Mouse (Mus musculus) bone marrow, adult 2 months (tissue): ENCODE results near the gene Ogg1. TPM values are rescaled to one million over a fixed set of nuclear protein-coding genes. Genes with fewer than 3 reads are reported as not detected.

ENCODE experiments used
- H3K27ac ChIP-seq: fragments of 200-500 bp; 2 replicates; pipeline ENCODE4 v1.5.1; 2012; ENCODE audit warnings: low read depth, mild to moderate bottlenecking, control low read depth, inconsistent platforms, low read length; ENCODE audit not compliant: control insufficient read depth, poor library complexity, insufficient read depth
- H3K4me1 ChIP-seq: fragments of 200-500 bp; 2 replicates; pipeline ENCODE4 v1.6.1; 2011; ENCODE audit warnings: low read length; ENCODE audit not compliant: control insufficient read depth, insufficient read depth
- H3K4me3 ChIP-seq: fragments of 200-500 bp; replicated peaks from 2 replicates; pipeline ENCODE3; 2011; ENCODE audit warnings: mild to moderate bottlenecking, low read depth, low read length, control low read depth; ENCODE audit not compliant: control insufficient read depth
- CTCF ChIP-seq: fragments of 200-500 bp; IDR thresholded peaks from 2 replicates; pipeline ENCODE4 v1.5.1; 2011; ENCODE audit warnings: low read length, control low read depth; ENCODE audit not compliant: control insufficient read depth, insufficient read depth
- POLR2A ChIP-seq: fragments of 200-500 bp; IDR thresholded peaks from 2 replicates; pipeline ENCODE4 v1.6.1; 2011; ENCODE audit warnings: low read depth, mild to moderate bottlenecking, control low read depth, low read length, borderline replicate concordance; ENCODE audit not compliant: control insufficient read depth
- WGBS: fragments of 180-500 bp; shearing (Covaris S2); methylation state at CpG from one replicate; pipeline ENCODE4 v1.1.7; 2018; 5-methylcytosine and 5-hydroxymethylcytosine counted together
- polyA plus RNA-seq: library from polyadenylated mRNA; stranded (reverse); fragments of >200 nt; gene quantifications from 2 replicates; pipeline ENCODE4 v1.2.4, GENCODE M21; 2011; ENCODE audit warnings: low replicate concordance; ENCODE audit not compliant: missing spikeins, insufficient read depth, insufficient read length

Gene Ogg1
- polyA plus RNA-seq, 1 experiment: 4.4 TPM

- peak overlapping the region; percentile 70; the same call in 1 of the 2 replicates for H3K27ac ChIP-seq
- H3K4me3 ChIP-seq: no peak overlapping the region
- WGBS: 71% methylated on average over 1 of the region's 1 CpGs
- H3K4me1 ChIP-seq: no peaks in the 10 kb centered on the region; the same call in 1 of the 2 replicates
- TF ChIP-seq POLR2A: no peak
- no peak for TF ChIP-seq CTCF
Observed at GRCm38 (mm10) chr6:113351161-113351560, 24.4 kb downstream of the Ogg1 start.

GRCm38 (mm10) chr6:113351653-113352052, 24.9 kb downstream of the Ogg1 start:
- WGBS: 16% methylated on average over 10 of the region's 10 CpGs
- no peak for TF ChIP-seq CTCF
- no peak for TF ChIP-seq POLR2A
- Histone ChIP-seq H3K27ac (peak overlapping the region; percentile 70), H3K4me3 (no peak overlapping the region), H3K4me1 (no peaks in the 10 kb centered on the region; the same call in 1 of the 2 replicates)

- 76% methylated on average over 3 of the region's 3 CpGs for WGBS
- H3K27ac ChIP-seq: no peak overlapping the region
- no peaks in the 10 kb centered on the region; the same call in 1 of the 2 replicates for H3K4me1 ChIP-seq
- H3K4me3 ChIP-seq: no peak overlapping the region
- no peak for TF ChIP-seq POLR2A
- no peak for TF ChIP-seq CTCF
Observed at GRCm38 (mm10) chr6:113352820-113353219, 26.0 kb downstream of the Ogg1 start.

GRCm38 (mm10) chr6:113353696-113354095, 26.9 kb downstream of the Ogg1 start:
- TF ChIP-seq CTCF (no peak), POLR2A (no peak)
- no peaks in the 10 kb centered on the region; the same call in 1 of the 2 replicates for H3K4me1 ChIP-seq
- WGBS: 58% methylated on average over 3 of the region's 3 CpGs
- no peak overlapping the region for H3K27ac ChIP-seq
- H3K4me3 ChIP-seq: no peak overlapping the region

GRCm38 (mm10) chr6:113361476-113361875, 34.7 kb downstream of the Ogg1 start:
- H3K27ac ChIP-seq: no peak overlapping the region
- H3K4me1 ChIP-seq: no peaks in the 10 kb centered on the region
- 75% methylated on average over 4 of the region's 4 CpGs for WGBS
- TF ChIP-seq POLR2A: no peak
- no peak for TF ChIP-seq CTCF
- H3K4me3 ChIP-seq: no peak overlapping the region

- H3K4me1 ChIP-seq: no peaks in the 10 kb centered on the region
- H3K4me3 ChIP-seq: no peak overlapping the region
- 92% methylated on average over 1 of the region's 1 CpGs for WGBS
- H3K27ac ChIP-seq: no peak overlapping the region
- TF ChIP-seq POLR2A (no peak), CTCF (no peak)
Observed at GRCm38 (mm10) chr6:113362241-113362640, 35.5 kb downstream of the Ogg1 start.

GRCm38 (mm10) chr6:113364518-113365135, 37.9 kb downstream of the Ogg1 start:
- H3K4me3 ChIP-seq: no peak overlapping the region
- H3K27ac ChIP-seq: no peak overlapping the region
- TF ChIP-seq CTCF: no peak
- no peak for TF ChIP-seq POLR2A
- no peaks in the 10 kb centered on the region for H3K4me1 ChIP-seq
- 84% methylated on average over 8 of the region's 8 CpGs for WGBS

GRCm38 (mm10) chr6:113366639-113367038, 39.9 kb downstream of the Ogg1 start:
- no peak for TF ChIP-seq POLR2A
- no peak for TF ChIP-seq CTCF
- 90% methylated on average over 6 of the region's 6 CpGs for WGBS
- H3K27ac ChIP-seq: no peak overlapping the region
- H3K4me1 ChIP-seq: no peaks in the 10 kb centered on the region
- H3K4me3 ChIP-seq: no peak overlapping the region

- TF ChIP-seq POLR2A: no peak
- 91% methylated on average over 1 of the region's 1 CpGs for WGBS
- H3K27ac ChIP-seq: no peak overlapping the region
Observed at GRCm38 (mm10) chr6:113367574-113367973, 40.8 kb downstream of the Ogg1 start.

More at GRCm38 (mm10) chr6:113367574-113367973, 40.8 kb downstream of the Ogg1 start:
- Histone ChIP-seq H3K4me3 (no peak overlapping the region), H3K4me1 (no peaks in the 10 kb centered on the region)
